Mouse (Mus musculus): ENCODE results near the gene E130116L18Rik. TPM values are rescaled to one million over a fixed set of nuclear protein-coding genes. Genes with fewer than 3 reads are reported as not detected.
"Not testable (repeated sequence)": the region's sequence is repeated elsewhere in the genome, so short reads cannot be mapped to it uniquely, and the experiment has no call there.

E130116L18Rik gene
- polyA plus RNA-seq, 1 experiment from 2014 or later = 1.4 TPM

DNA sequence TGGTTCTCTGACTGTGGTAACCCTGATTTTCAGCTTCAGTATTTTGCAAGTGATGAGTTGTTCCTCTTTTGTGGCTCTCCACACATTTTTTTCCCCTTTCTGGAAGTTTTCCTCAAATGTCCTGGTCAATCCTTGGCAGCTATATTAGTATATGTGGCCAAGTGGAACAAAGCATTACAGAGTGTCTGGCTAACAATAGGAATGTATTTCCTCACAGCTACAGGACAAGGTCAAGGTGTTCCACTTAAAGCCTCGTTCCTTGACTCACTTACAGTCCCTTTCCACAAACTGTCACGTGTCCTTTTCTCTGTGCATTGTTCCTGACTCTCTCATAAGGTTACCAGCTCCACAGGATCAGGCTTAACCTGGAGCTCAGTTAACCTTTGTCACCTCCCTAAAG is 38.4 kb downstream of the E130116L18Rik start:
- 0 out of 2 replicates have a peak, but pooled peaks have one; percentile 54 for ATAC-seq
- no peaks in the 10 kb centered on the region for H3K9me3 ChIP-seq (ENCODE audit: low read length)

DNA sequence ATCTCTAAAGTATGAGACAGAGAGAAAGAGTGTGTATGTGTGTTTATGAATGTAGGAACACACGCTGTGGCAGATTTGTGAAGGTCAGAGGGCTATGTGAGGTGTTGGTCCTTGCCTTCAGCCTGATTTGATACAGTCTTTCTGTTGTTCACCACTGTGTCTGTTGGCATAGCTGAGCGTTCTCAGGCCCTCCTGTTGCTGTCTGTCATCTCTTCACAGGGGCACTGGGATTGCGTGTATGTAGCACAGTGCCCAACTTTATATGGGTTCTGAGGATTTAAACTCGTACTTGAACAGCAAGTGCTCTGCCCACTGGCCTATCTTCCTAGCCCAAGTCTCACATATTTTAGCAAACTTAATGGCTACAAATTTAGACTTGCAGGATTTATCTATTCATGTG is 39.4 kb downstream of the E130116L18Rik start:
- no peak for ATAC-seq
- Histone ChIP-seq H3K4me1 (ENCODE audit: insufficient read depth, low read depth, low read length) (0 out of 2 replicates have a peak, but pooled peaks cover 4% of the 10 kb centered on the region), H3K36me3 (ENCODE audit: insufficient read depth, low read length) (no peaks in the 10 kb centered on the region), H3K9me3 (ENCODE audit: low read length) (no peaks in the 10 kb centered on the region), H3K27me3 (replicated peaks; ENCODE audit: insufficient read depth, low read length) (no peaks in the 10 kb centered on the region), H3K9ac (replicated peaks; ENCODE audit: low read depth) (no peak overlapping the region), H3K27ac (ENCODE audit: low read length) (no peak overlapping the region), H3K4me3 (ENCODE audit: low read depth, low read length) (no peak overlapping the region), H3K4me2 (replicated peaks; ENCODE audit: low read depth, low read length) (no peak overlapping the region)
- DNase-seq (ENCODE audit: low spot score) = no peak
- no peak for TF ChIP-seq CTCF (IDR thresholded peaks at IDR 0.05)
- no peak for TF ChIP-seq EP300 (IDR thresholded peaks at IDR 0.05)
- WGBS = 91% methylated on average over 4 of the region's 4 CpGs

More for the DNA sequence above, 38.4 kb downstream of the E130116L18Rik start:
- 22% methylated on average over 2 of the region's 2 CpGs for WGBS
- Histone ChIP-seq H3K4me1 (ENCODE audit: insufficient read depth, low read depth, low read length) (0 out of 2 replicates have a peak, but pooled peaks cover 4% of the 10 kb centered on the region), H3K9ac (replicated peaks; ENCODE audit: low read depth) (no peak overlapping the region), H3K27ac (ENCODE audit: low read length) (no peak overlapping the region), H3K4me2 (replicated peaks; ENCODE audit: low read depth, low read length) (no peak overlapping the region), H3K4me3 (ENCODE audit: low read depth, low read length) (no peak overlapping the region), H3K36me3 (ENCODE audit: insufficient read depth, low read length) (no peaks in the 10 kb centered on the region), H3K27me3 (replicated peaks; ENCODE audit: insufficient read depth, low read length) (no peaks in the 10 kb centered on the region)
- DNase-seq (ENCODE audit: low spot score) = peak; percentile 47
- TF ChIP-seq EP300 (IDR thresholded peaks at IDR 0.05) = 0 out of 2 replicates have a peak, but pooled peaks have one; percentile 19
- TF ChIP-seq CTCF (IDR thresholded peaks at IDR 0.05) = no peak

- Histone ChIP-seq H3K27me3 (replicated peaks; ENCODE audit: insufficient read depth, low read length) (no peaks in the 10 kb centered on the region), H3K36me3 (ENCODE audit: insufficient read depth, low read length) (no peaks in the 10 kb centered on the region), H3K27ac (ENCODE audit: low read length) (no peak within 1 kb of the TSS), H3K9ac (replicated peaks; ENCODE audit: low read depth) (no peak within 1 kb of the TSS), H3K4me2 (replicated peaks; ENCODE audit: low read depth, low read length) (no peak within 1 kb of the TSS), H3K9me3 (ENCODE audit: low read length) (no peaks in the 10 kb centered on the region), H3K4me3 (ENCODE audit: low read depth, low read length) (no peak within 1 kb of the TSS), H3K4me1 (ENCODE audit: insufficient read depth, low read depth, low read length) (0 out of 2 replicates have a peak, but pooled peaks cover 4% of the 10 kb centered on the region)
- peak; percentile 62; the same call in 1 of the 2 replicates for ATAC-seq
- TF ChIP-seq CTCF (IDR thresholded peaks at IDR 0.05) = no peak
- TF ChIP-seq EP300 (IDR thresholded peaks at IDR 0.05) = no peak
- DNase-seq (ENCODE audit: low spot score) = peak; percentile 51
- 81% methylated on average over 1 of the region's 1 CpGs for WGBS
Observed at GRCm38 (mm10) chr5:25181004-25181531, 41.9 kb downstream of the E130116L18Rik start, which contains the start of gene Galntl5. Galntl5 (plus strand) TSS chr5:25181460.

GRCm38 (mm10) chr5:25179936-25180488 is 42.9 kb downstream of the E130116L18Rik start:
- DNase-seq (ENCODE audit: low spot score) (no peak), ATAC-seq (no peak)
- 92% methylated on average over 3 of the region's 3 CpGs for WGBS
- Histone ChIP-seq H3K27me3 (replicated peaks; ENCODE audit: insufficient read depth, low read length) (no peaks in the 10 kb centered on the region), H3K4me3 (ENCODE audit: low read depth, low read length) (no peak overlapping the region), H3K9ac (replicated peaks; ENCODE audit: low read depth) (no peak overlapping the region), H3K4me1 (ENCODE audit: insufficient read depth, low read depth, low read length) (no peaks in the 10 kb centered on the region), H3K4me2 (replicated peaks; ENCODE audit: low read depth, low read length) (no peak overlapping the region), H3K36me3 (ENCODE audit: insufficient read depth, low read length) (no peaks in the 10 kb centered on the region), H3K27ac (ENCODE audit: low read length) (no peak overlapping the region), H3K9me3 (ENCODE audit: low read length) (no peaks in the 10 kb centered on the region)
- no peak for TF ChIP-seq CTCF (IDR thresholded peaks at IDR 0.05)
- no peak for TF ChIP-seq EP300 (IDR thresholded peaks at IDR 0.05)

DNA sequence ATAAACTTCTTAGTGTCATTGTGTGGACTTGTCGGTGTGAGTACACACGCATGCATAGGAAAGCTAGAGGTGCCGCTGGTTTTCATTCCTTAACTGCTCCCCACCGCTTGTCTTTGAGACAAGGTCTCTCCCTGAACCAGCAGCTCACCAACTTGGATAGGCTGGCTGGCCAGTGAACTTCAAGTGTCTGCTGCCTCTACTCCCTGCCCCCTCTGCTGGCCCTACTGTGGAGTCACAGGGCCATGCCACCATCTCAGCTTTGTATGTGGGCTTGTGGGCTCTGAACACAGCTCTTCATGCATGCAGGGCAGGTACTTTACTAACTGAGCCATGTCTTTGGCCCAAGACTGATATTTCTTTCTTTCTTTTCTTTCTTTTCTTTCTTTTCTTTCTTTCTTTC is 43.7 kb downstream of the E130116L18Rik start:
- Histone ChIP-seq H3K9me3 (ENCODE audit: low read length) (no peaks in the 10 kb centered on the region), H3K27me3 (replicated peaks; ENCODE audit: insufficient read depth, low read length) (no peaks in the 10 kb centered on the region), H3K27ac (ENCODE audit: low read length) (no peak overlapping the region), H3K4me2 (replicated peaks; ENCODE audit: low read depth, low read length) (no peak overlapping the region), H3K36me3 (ENCODE audit: insufficient read depth, low read length) (no peaks in the 10 kb centered on the region), H3K4me1 (ENCODE audit: insufficient read depth, low read depth, low read length) (no peaks in the 10 kb centered on the region), H3K4me3 (ENCODE audit: low read depth, low read length) (no peak overlapping the region), H3K9ac (replicated peaks; ENCODE audit: low read depth) (no peak overlapping the region)
- peak; percentile 28 for TF ChIP-seq CTCF (IDR thresholded peaks at IDR 0.05)
- TF ChIP-seq EP300 (IDR thresholded peaks at IDR 0.05) = no peak
- DNase-seq (ENCODE audit: low spot score) (no peak), ATAC-seq (no peak)
- WGBS = 94% methylated on average over 4 of the region's 4 CpGs

GRCm38 (mm10) chr5:25178543-25178942 is 44.4 kb downstream of the E130116L18Rik start:
- not testable (repeated sequence) for ATAC-seq; H3K36me3 ChIP-seq (ENCODE audit: insufficient read depth, low read length)
- 76% methylated on average over 4 of the region's 4 CpGs for WGBS

GRCm38 (mm10) chr5:25177937-25178336 is 45.0 kb downstream of the E130116L18Rik start:
- ATAC-seq; H3K4me2 ChIP-seq (replicated peaks; ENCODE audit: low read depth, low read length); H3K9me3 ChIP-seq (ENCODE audit: low read length); H3K4me1 ChIP-seq (ENCODE audit: insufficient read depth, low read depth, low read length); H3K4me3 ChIP-seq (ENCODE audit: low read depth, low read length); H3K9ac ChIP-seq (replicated peaks; ENCODE audit: low read depth); DNase-seq (ENCODE audit: low spot score); H3K27ac ChIP-seq (ENCODE audit: low read length); H3K27me3 ChIP-seq (replicated peaks; ENCODE audit: insufficient read depth, low read length); H3K36me3 ChIP-seq (ENCODE audit: insufficient read depth, low read length): not testable (repeated sequence)
- WGBS = 83% methylated on average over 5 of the region's 5 CpGs

More at GRCm38 (mm10) chr5:25178543-25178942, 44.4 kb downstream of the E130116L18Rik start:
- not testable (repeated sequence) for H3K4me2 ChIP-seq (replicated peaks; ENCODE audit: low read depth, low read length); H3K4me3 ChIP-seq (ENCODE audit: low read depth, low read length); H3K27ac ChIP-seq (ENCODE audit: low read length); DNase-seq (ENCODE audit: low spot score); H3K4me1 ChIP-seq (ENCODE audit: insufficient read depth, low read depth, low read length); H3K9me3 ChIP-seq (ENCODE audit: low read length); H3K9ac ChIP-seq (replicated peaks; ENCODE audit: low read depth); H3K27me3 ChIP-seq (replicated peaks; ENCODE audit: insufficient read depth, low read length)

Data from lung, postnatal 0 days (tissue).